Mouse (Mus musculus) thymus, postnatal 25 days (tissue): ENCODE data around the gene Pde4dip.

Experiments used
- DNase-seq: peaks from one replicate; pipeline ENCODE4 v3.0.0; 2022

Pde4dip gene

DNA sequence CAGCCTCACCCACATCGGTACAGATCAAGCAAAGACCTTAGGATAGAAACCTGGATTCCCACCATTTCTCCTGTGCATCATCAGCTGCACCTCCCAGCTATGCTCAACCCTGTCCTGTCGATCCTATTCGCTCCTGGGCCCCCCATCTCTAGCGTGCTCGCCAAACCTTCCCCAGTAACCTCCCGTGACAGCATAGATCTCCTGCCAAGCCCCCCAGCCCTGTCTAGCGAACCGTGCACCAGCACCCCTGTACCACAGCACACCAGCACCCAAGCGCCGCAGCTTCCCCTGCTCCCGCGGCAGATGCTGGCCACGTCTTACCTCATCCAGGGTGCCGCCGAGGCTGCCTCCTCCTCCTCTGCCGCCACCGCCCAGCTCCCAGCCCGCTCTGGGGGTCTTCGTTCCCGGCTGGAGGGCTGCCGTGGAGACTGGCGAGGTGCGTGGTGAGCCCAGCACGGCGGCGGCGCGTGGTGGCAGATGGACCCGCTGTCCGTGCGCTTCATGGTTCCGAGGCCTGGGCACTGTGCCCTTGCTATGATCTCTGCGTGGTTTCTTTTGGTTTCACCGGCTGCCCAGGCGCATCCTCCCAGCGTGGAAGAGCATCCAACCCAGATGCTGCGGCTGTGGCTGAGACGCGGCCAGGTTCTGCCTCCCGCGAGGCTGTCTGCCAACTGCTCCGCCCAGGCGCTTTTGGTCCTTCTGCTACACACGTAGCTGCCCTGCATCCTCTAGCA is at the start of gene Pde4dip:
Pde4dip (minus strand) TSS at position 540 of the 734 bp plus-strand sequence.
- DNase-seq = no peak

DNA sequence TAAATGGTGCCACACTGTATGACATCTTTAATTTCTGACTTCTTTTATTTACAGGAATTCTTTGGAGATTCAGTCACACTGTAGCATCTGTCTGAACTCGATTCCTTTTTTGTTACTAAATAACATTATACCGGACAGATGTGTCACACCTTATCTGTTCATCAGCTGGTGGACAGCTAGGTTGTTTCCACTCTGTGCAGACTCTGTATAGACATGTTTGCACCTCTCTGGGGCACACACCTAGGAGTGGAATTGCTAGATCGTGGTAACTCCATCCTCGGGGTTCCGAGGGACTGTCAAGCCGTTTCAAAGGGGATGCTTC is 49.4 kb upstream of the Pde4dip start:
- no peak for DNase-seq

DNA sequence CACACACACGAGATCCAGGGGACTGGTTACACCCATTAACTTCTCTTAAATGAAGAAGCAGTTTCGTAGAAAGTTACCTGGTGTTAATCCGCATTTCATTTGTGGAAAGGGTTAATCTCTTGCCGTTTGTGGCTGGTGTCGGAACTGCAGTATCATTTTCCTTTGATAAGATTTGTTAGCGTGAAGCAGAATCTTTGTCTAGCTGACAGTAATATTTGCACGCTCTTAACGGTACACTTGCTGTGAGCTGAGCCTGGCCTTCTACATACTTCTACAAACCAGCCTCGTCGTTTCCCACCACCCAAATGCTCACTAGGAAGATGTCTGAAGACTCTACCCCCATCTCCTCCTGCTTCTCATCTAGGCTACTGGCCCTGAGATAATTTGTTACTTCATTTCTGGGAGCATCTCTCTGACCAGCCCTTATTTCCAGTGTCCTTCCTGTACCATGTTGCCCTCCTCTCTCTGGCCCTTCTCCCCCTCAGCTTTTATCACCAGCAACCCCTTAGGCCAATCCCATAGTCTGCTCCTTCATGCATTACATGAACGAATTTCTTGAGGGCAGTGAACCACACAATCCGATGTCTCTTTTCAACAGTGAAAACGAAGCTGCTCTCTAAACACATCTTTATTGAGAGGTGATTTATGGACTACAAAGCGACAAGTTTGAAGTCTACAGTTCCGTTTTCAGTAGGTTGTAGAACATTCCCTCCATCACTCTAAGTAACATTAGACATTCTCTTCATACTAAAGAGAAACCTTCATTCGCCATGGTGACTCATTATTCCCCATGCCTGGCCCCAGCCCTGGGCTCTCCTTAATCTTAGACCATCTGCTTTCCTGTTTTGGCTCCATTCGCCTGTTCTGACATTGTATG is 48.8 kb upstream of the Pde4dip start:
- DNase-seq = no peak

DNA sequence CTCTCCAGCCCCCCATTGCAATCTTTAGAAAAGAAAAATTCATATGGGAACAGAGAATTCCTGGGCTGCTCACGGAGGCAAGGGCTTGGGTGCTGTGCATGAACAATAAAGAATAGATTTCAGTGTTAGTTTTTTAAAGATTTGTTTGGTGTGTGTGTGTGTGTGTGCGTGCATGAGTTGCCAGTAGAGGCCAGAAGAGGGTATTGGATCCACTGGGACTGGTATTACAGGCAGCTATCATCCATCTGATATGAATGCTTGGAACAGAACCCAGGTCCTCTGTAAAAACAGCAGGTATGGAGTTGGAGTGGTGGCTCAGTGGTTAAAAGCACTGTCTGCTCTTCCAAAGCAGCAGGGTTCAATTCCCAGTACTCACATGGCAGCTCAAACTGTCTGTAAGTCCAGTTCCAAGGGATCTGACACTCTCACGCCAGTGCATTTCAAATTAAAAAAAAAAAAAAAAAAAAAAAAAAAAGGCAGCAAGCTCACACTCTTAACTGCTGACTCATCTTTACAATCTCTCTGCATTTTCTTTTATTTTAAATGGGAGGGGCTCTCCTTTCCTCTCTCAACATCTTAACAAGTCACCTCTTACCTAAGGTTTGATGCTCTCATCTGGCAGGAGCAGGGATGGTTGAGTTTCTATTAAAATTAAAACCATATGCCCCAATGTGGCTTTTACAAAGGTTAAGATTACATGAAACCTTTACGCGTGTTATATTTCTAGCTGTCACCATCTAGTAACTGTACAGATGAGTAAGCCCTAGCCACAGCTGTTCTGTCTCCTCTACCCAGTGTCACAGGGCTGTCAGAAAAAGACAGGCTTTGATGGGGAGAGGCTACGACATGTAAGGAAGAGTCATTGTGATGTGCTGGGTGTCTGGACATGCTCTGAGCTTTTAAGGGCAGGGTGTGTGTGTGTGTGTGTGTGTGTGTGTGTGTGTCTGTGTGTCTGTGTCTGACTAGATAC is 46.1 kb upstream of the Pde4dip start:
- DNase-seq = no peak

DNA sequence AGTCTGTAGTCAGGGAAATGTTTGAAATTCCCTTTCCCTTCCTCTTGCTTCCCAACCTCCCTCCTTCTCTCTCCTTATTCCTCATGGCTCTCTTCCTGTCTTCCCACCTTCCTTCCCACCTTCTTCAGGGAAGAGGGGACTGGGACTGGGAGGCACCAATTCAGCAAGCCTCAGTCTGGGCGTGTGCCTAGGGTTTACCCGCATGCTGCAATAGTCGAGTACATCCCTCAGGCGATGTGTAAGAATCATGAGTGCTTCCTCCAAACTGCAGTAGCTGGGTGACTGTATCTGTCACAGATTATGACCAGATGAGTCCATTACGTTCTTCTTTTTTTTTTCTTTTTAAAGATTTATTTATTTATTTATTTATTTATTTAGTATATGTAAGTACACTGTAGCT is 45.3 kb upstream of the Pde4dip start:
- DNase-seq = no peak

DNA sequence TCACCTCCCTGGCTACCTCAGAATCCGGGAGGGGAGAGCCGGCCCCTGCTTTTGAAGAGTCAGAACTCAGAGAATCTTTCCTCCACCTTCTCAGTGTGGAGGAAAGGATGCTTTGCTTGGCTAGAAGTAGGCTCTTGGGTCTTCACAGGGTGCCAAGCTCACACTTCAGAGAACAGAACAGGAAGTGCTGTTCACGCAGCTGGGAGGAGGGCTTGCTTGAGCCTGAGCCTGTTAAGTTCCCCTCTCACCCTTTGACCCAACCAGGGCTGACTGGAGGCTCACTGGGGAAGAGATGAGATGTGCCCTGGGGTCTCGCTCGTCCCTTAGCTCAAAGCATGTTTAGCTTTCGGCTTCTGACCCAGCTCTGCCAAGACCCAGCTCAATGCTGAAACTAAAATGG is 44.7 kb upstream of the Pde4dip start:
- peak; percentile 64 for DNase-seq

DNA sequence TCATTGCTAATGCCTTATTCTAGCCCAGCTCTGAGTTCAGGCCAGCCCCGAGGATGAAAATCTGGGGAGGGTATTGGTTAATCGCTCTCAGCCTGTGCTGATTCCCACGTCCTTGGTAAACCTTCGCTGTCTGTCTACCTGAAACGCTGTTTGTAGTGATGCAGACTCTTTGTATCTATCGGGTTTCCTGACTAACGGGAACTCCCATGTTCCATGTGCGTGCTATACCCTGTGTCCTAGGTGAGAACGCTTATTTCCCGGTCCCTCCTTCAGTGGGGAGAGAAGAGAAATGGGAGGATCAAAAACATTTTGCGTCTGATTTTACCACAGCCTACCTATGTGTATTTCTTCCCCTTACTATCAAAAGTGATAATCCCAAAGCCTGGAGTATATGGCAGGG is 44.3 kb upstream of the Pde4dip start:
- no peak for DNase-seq

DNA sequence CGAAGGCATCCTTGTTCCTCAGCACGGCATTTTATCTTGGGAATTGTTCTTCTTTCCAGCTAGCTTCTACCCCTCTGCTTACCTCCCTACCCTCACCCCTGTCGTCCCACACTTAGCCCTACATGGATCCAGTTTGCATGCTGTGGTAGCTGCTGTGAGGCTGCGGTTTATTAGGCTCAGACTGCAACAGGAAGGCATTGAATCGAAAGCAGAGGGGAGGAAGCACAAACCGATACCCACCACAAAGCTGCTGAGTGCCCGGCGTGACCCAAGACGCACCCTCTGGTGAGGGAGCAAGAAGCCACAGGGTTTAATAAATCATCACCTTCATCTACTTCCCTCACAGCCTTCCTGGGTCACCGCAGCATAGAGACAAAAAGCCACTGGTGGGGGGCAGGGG is 43.6 kb upstream of the Pde4dip start:
- DNase-seq = peak; percentile 35

DNA sequence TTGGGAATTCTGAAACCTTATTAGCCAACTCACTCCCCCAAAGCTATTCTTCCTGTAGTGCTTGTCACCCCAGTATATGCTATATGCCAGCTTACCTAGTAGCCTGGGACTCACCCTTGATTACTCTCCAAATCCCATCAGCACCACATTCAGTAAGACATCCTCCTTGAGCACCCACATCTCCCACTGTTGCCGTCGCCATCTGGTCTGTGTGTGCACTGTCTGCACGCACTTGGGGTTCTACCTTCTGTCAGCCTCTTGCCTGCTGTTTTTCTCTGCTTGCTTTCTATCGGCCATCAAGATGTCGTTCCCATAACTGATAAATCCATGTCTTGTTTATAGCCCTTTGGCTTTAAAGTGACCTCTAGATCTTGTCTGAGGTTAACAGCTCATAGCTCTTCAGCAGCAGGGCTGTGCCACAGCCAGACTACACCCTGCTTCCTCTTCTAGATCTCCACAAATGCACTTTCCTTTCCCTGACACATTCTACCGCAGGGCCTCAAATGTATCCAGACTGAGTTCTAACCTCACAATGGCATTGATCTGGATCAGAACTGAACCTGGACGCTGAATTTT is 42.9 kb upstream of the Pde4dip start:
- DNase-seq = no peak

DNA sequence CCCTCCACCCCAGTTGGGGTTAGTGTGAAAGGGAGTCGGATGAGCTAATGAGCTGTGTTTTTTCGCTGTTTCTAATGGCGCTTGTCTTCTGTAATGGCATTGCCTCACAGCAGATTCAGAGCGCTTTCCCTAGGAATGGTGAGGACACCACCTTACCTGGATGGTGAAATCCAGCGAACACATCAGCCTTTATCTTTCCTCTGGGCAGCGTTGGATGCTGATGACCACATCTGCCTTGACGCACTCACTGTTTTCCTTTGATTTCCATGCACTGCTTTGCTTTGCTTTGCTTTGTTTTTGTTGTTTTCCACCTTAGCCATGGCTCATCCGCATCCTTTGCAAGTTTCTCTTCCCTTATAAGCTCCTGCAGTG is 42.3 kb upstream of the Pde4dip start:
- no peak for DNase-seq

DNA sequence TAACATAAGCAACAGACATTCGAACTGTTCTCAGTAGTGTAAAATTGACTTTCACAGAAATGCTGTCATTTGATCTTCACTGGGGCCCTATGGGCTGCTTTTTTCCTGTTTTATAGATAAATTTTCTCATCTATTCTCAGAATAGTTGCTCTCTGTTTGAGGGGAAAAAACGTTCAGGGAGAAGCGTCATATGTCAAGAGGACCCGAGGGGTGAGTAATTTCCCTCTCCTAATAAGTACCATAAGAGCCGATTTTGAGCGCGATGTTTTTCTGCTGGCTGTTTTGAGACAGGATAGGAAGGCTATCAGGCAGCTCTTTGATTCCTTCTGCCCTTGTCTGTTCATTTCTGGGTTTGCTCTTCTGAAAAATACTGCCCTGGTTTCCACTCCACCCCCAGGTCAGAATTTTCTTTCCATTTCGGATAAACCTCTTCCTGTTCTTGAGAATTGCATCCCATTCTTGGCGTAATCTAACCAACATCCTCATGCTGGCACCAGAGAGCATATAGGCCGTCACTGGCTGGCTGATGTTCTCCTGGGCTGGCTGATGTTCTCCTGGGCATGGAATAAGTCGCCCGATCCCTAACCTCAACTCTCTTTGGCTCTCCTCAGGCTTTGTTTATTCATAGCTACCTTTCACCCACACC is 41.8 kb upstream of the Pde4dip start:
- DNase-seq = no peak

DNA sequence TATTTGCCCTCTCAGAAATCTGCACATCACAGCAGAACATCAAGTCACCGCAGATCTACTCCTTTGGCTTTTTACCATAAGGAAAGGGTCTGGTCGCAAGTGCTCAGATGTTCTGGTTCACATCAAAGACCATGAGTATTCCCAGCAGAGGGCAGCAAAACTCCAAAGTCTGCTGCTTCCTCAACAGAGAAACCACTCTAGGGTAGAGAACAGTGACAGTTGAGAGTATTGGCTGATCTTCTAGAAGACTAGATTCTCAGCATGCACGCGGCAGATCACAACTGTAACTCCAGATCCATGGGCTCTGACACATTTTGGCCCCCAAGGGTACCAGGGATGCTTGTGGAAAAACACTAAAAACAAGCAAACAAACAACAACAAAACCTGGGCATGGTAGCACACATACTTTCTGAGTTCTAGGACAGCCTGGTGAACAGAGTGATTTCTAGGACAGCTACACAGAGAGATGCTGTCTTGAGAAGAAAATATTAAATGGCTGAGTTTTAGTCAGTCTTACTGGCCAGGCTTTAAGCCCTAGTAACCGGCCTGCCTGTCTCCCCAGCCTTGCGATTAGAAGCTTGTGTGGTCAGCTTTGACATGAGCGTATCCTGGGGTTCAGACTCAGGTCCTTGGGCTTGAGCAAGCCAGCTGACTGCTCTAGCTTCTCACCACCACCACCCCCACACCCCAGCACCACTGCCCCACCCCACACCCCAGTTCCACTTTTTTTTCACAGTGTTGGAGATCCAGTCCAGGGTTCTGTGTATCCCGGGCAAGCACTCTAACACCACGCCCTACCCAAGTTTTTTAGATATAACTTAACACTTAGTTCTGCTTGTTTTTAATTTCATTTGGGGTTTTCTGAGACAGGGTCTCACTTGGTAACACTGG is 40.7 kb upstream of the Pde4dip start:
- peak; percentile 82 for DNase-seq

DNA sequence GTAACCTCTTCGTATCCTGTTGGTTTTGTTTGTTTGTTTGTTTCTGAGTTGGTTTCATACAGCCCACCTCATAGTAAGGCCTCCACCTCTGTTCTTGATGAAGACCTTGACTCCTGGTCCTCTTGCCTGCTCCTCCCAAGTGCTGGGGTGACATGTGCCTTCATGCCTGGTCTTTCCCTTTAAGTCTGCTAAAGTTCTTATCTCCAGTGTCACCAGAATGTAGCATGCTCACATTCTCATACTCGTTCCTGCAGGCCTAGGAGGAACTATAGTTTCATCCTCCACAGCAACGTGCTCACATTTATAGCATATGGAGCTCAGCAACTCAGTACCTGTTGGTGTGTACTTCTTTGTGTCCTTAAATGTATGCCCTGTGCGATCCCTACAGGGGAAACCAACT is 38.8 kb upstream of the Pde4dip start:
- DNase-seq = no peak

DNA sequence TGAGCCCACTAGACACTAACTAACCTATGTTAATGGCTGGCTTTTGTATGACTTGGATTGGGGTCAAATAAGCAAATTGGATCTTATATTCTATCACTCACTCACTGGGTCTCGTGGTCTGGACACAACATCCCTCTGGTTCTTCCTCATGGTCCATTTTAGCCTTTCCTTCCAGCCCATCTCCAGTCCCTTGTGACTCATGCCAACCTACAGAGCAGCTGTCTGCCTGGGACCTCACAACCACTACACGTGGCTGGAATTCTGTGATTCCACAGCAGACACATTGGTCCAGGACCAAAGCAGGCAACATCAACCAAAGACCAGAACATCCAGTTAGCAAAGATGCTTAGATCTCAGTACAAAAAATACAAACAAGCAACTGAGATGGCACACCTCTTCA is 36.7 kb upstream of the Pde4dip start:
- DNase-seq = no peak

DNA sequence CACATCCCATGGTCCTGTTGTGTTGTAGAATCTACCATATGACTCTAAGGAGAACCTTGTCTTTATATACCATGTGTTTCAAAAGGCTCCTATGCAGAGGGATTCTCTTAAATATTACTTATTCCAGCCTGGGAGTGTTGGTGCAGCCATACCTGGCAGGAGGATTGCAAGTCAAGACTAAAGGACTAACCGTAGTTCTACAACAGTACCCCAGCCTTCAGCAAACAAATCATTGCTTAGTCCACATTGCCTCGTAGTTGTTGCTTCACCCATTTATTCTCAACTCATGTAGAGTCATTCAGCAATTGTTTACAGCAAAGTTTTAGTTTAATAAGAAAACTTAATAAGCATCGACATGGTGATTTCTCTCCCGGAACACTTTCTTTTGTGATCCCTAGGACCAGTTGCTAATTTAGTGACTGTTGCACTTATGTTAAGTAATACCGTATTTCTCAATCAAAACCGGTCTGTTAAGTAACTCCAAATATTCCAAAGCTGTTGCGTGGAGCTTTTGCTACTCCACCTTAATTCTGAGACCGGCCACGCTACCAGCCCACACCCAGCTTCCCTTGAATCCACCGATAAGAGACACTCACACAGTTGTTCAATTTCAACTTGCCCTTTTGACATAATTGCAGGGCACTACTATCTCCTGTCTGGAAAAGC is 30.5 kb upstream of the Pde4dip start:
- DNase-seq = no peak

DNA sequence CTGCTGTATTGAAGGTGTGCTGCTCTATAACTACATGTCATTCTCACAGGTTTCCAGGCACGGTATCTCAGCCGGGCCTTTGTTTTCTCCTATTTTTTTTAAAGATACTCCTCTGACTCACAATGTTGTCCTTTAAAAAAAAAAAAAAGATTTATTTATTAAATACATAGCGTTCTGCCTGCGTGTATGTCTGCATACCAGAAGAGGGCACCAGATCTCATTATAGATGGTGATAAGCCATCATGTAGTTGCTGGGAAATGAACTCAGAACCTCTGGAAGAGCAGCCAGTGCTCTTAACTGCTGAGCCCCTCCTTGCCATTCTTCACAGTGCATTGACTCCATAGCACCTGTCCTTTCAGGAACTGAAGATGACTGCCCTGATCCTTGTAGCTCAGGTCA is 26.6 kb upstream of the Pde4dip start:
- no peak for DNase-seq

DNA sequence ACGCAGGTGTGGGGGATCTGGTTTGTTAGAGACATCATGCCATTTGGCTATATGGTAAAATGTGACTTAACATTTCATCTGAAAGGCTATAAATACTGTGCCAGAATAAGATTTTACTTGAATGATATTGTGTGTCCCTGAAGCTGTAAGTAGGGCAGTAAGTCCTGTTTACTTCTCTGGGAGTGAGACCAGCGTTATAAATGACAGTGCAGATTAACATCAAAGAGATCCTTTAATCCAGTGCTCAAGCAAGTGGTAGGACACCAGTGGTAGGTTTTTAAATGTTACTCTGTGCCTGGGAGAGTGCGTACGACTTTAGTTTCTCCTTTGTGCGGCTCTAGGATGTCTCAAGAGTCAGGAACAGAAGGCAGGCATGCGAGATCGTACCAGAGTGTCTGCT is 22.6 kb upstream of the Pde4dip start:
- no peak for DNase-seq

DNA sequence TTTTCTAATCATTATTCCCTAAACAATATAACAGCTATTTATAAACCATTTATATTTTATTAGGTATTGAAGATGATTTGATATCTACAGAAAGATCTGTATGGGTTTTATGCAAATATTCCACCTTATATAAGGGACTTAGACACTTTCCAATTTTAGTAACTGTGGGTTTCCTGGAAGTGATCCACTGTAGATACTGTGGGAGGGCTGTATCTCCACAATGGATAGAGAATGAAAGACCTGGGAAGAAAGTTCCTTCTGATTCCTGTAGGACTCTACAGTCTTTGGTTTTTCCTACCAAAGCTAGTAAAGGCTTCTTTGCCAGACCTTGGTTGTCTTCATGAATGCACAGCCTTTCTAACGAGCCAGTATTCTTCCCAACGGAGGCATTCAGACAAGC is 21.2 kb upstream of the Pde4dip start:
- no peak for DNase-seq

DNA sequence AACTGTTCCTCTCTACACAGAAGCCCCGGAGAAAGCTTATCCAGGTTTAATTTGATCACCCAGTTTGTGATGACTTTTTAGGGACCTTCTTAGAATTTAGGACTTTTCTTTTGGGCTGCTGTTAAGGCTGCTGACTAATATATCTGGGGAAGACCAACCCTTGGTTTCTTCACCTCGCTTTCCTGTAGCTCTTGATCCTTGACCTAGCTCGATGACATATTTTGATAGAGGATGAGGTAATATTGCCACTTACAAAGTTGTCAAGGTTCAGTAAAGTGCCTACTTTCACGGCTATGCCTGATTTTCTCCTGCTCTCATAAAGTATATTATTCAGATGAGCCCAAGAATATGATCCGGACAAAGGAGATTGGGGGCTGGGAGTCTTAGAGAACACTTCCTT is 13.1 kb upstream of the Pde4dip start:
- DNase-seq = no peak

DNA sequence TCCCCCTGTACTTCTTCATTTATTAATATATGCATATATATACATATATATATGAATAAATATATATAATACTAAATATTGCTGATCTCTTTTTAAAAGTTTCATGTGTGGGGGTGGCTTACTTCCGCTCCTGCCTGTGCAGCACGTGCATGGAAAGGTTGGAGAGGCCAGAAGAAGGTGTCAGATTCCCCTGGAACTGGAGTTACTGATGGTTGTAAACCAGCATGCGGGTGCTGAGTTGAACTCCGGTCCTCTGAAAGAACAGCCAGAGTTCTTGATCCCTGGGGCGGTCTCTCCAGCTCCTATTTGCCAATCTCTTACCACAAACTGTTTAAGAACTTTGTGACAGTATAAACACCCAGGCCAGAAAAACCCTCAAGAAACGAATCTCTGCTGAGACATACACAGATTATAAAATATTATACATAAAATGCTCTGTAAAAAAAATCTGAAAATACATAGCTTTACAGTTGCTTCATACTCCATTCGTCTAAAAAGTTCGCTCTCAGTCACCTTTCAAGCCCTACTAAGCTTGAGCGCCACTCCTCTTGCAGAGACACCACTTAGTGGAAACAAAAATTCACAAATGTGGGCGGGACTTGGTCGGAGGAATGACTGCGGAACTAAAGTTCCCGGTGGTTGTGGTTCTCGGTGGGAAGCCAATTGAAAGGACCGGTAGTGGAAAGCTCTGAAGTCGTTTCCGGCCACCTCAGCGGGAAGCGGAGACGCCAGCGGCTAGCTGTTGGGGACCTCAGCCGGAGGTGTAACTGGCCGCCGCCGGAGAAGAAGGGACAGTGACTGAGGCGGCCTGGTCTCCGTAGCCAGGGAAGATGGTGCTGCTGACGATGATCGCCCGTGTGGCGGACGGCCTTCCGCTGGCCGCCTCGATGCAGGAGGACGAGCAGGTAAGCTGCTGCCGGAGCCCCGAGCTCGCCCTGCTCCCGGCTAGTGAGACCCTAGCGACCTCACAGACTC is 12.3 kb upstream of the Pde4dip start, which contains the start of gene Sec22b:
Sec22b (plus strand) TSS at position 675 of the 975 bp plus-strand sequence.
- DNase-seq = peak; percentile 89
